Mouse (Mus musculus): ENCODE measurements around the gene Camk1g.

Gene Camk1g

DNA sequence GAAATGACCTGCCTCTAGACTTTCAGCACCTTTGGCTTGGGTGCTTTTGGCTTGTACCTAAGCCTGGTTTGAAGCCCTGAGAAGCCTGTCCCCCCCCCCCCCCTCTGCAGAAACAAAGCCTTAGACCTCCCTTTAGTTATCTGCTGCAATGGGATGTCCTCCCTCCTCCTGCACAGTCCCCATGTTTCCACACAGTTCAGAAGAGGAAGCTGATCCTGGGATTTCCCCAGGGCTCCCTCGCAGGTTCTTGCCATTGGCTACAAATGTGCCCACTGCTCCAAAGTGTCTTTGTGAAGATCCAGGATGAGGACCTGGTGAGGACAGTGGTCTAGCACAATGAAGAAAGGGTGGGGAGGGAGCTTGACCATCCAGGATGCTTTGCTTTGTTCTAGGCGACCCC is 67.0 kb downstream of the Camk1g start:
- DNase-seq (ENCODE audit: low read depth, low spot score) = no peak

DNA sequence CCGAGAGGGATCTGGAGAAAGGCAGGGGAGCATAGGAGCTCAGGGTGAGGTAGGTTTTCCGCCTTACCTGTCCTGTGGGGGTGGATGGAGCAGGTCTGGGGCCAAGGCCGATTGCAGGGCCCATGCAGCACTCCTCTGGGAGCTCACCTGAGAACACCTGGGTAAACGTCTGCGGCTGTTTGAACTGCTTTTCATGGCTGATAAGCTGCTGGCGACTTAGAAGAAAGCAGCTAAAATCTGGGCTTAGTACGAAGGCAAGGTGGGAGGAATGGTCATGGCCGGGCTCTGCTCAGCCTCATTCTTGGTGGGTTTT is 68.0 kb downstream of the Camk1g start:
- DNase-seq (ENCODE audit: low read depth, low spot score) = no peak

DNA sequence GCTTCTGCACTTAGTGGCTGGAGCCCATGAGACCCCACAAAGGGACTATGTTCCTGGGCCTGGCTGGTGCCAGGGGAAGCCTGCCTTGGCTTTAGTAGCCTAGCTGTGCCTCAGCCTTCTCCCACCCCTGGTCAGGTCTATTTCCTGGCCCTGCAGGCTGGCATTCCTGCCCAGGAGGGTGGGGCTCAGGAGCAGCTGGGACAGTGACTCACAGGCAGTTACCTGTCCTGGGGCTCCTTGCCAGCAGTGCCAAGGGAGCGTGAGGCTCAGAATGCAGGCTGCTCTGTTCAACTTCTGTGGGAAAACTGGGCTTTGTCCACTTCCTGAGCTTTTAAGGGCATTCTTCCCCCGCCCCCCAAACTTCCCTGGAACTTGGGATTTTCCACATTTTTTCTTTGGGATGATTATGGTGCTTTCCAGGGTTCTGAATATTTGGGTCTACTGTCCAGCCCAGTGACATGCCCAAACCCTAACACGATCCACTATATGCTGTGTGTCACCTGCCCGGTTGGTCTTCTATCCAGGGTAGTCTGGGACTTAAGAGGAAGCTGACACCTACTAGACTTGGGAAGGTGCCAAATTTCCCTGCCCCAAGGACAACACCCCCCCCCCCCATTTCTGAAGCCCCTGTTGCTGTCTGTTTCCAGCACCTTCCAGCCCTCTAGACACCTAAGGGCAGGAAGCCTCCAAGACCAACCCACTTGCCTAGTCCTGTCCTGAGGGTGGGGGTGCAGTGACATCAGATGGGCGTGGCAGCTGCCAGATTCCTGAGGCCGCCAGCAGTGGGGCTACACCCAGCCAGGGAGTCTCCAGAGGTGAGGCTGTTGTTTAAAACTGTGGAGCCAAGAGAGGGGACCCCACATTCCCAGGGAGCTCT is 68.6 kb downstream of the Camk1g start:
- DNase-seq (ENCODE audit: low read depth, low spot score) = no peak

DNA sequence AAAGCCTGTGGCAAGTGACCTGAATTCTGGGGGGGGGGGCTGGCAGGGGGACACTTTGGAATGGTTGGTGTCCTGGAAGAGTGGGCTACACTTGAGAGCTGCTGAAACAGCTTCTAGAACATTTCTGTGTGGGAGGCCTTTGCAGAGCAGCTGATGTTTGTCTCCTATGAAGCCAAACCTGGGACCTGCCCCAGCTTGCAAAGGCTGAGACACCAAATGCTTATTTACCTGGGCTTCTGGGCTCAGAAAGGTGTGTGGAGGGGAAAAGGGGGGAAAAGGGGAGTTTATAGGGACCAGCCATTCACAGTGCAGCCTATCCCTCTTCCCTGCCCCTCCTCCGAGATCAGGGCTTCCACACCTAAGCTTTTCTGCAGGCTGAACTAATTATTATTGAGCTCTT is 70.1 kb downstream of the Camk1g start:
- no peak for DNase-seq (ENCODE audit: low read depth, low spot score)

DNA sequence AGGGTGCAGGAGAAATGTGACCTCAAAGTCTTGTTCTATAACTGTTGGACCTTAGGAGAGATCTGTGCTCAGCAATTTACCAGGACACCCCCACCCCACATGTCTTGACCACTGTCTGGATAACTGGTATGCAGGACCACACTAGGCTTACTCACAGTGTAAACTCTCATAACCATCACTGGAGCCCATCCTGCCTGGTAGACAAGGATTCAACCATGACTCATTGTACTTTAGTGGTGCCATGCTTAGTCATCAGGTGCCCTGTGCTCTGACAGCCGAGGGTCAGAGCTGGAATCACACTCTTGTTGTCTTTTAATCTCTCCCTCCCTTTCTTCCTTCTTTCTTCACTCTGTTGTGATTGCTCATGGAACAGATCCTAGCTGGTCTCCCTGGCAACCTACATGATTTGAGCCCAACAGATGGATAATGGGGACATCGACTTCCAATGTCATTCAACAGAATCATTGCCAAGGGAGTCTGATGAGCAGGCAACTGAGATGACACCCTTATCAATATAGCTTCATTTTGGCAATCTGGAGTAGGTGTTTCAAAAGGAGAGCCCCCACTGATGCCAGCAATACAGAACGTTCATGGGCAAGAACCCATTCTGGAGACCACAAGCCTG is 71.8 kb downstream of the Camk1g start:
- DNase-seq (ENCODE audit: low read depth, low spot score) = no peak
